Mouse (Mus musculus): Measurements from ENCODE around the gene Trim58.

The Trim58 gene

GRCm38 (mm10) chr11:58640272-58640867 lies at the start of gene Trim58:
TSS of gene Trim58 (plus strand) at chr11:58640465.
- DNase-seq (ENCODE audit: low spot score), result no peak

GRCm38 (mm10) chr11:58594814-58595213 lies 45.5 kb upstream of the Trim58 start, which contains the start of gene Olfr324:
TSS of gene Olfr324 (plus strand) at chr11:58595114.
- DNase-seq (ENCODE audit: low spot score), result no peak

- no peak for DNase-seq (ENCODE audit: low spot score)
Measured at GRCm38 (mm10) chr11:58597837-58598236, 42.4 kb upstream of the Trim58 start.

GRCm38 (mm10) chr11:58602062-58602461 lies 38.2 kb upstream of the Trim58 start:
- DNase-seq (ENCODE audit: low spot score), result no peak

- DNase-seq (ENCODE audit: low spot score), result peak; percentile 33
Measured at GRCm38 (mm10) chr11:58602800-58603560, 37.3 kb upstream of the Trim58 start.

GRCm38 (mm10) chr11:58604688-58605087 lies 35.6 kb upstream of the Trim58 start:
- DNase-seq (ENCODE audit: low spot score), result no peak

GRCm38 (mm10) chr11:58605228-58605627 lies 35.0 kb upstream of the Trim58 start:
- DNase-seq (ENCODE audit: low spot score), result no peak

GRCm38 (mm10) chr11:58606177-58606919 lies 33.9 kb upstream of the Trim58 start:
- DNase-seq (ENCODE audit: low spot score), result no peak

- no peak for DNase-seq (ENCODE audit: low spot score)
Measured at GRCm38 (mm10) chr11:58607030-58607429, 33.2 kb upstream of the Trim58 start.

GRCm38 (mm10) chr11:58613359-58613758 lies 26.9 kb upstream of the Trim58 start:
- no peak for DNase-seq (ENCODE audit: low spot score)

- DNase-seq (ENCODE audit: low spot score), result no peak
Measured at GRCm38 (mm10) chr11:58614526-58614925, 25.7 kb upstream of the Trim58 start.

GRCm38 (mm10) chr11:58615975-58616374 lies 24.3 kb upstream of the Trim58 start, which contains the start of gene 2210407C18Rik:
TSS of gene 2210407C18Rik (minus strand) at chr11:58616075.
- DNase-seq (ENCODE audit: low spot score), result no peak

- DNase-seq (ENCODE audit: low spot score), result no peak
Measured at GRCm38 (mm10) chr11:58618369-58618768, 21.9 kb upstream of the Trim58 start.

GRCm38 (mm10) chr11:58618793-58619192 lies 21.5 kb upstream of the Trim58 start:
- no peak for DNase-seq (ENCODE audit: low spot score)

GRCm38 (mm10) chr11:58626146-58626545 lies 14.1 kb upstream of the Trim58 start:
- DNase-seq (ENCODE audit: low spot score), result no peak

GRCm38 (mm10) chr11:58630401-58630800 lies 9.9 kb upstream of the Trim58 start, which contains the start of gene Olfr323:
TSS of gene Olfr323 (minus strand) at chr11:58630501.
- DNase-seq (ENCODE audit: low spot score), result no peak

- DNase-seq (ENCODE audit: low spot score), result no peak
Measured at GRCm38 (mm10) chr11:58634878-58635277, 5.4 kb upstream of the Trim58 start.

GRCm38 (mm10) chr11:58636376-58636977 lies 3.8 kb upstream of the Trim58 start:
- peak; percentile 44 for DNase-seq (ENCODE audit: low spot score)

GRCm38 (mm10) chr11:58638176-58638701 lies 2.0 kb upstream of the Trim58 start:
- DNase-seq (ENCODE audit: low spot score), result no peak

- no peak for DNase-seq (ENCODE audit: low spot score)
Measured at GRCm38 (mm10) chr11:58641057-58641456, 792 bp downstream of the Trim58 start.

- DNase-seq (ENCODE audit: low spot score), result no peak
Measured at GRCm38 (mm10) chr11:58641638-58642358, 1.5 kb downstream of the Trim58 start.
